Mouse (Mus musculus) cerebellum, adult 2 months (tissue): ENCODE measurements at regions not wholly inside any gene's neighbourhood (a gene's known extent, or its start where the extent isn't known, plus 50 kb on each side); places are given as distances from the start of the nearest gene placed in this dataset.

Experiments
- CTCF ChIP-seq: fragments of 200-500 bp; IDR thresholded peaks from 2 replicates; pipeline ENCODE4 v1.5.1; 2011; ENCODE audit warnings: low read depth, mild to moderate bottlenecking, control low read depth, low read length, moderate library complexity, borderline replicate concordance; ENCODE audit not compliant: insufficient read depth
- POLR2A ChIP-seq: fragments of 200-500 bp; IDR thresholded peaks from 2 replicates; pipeline ENCODE4 v1.6.1; 2011; ENCODE audit warnings: low read length, control low read depth, borderline replicate concordance; ENCODE audit not compliant: insufficient read depth

- TF ChIP-seq CTCF (no peak), POLR2A (no peak)
Observed at GRCm38 (mm10) chr6:81815248-81815961, 108.1 kb upstream of the Gcfc2 start.
